Mouse (Mus musculus): ENCODE results near the gene D430041D05Rik.
A peak's percentile ranks its signal among the peaks of the same experiment; 100 is the strongest.

D430041D05Rik gene

GRCm38 (mm10) chr2:104335824-104336223 lies 75.0 kb downstream of the D430041D05Rik start:
- DNase-seq: no peak

- no peak for DNase-seq
Observed at GRCm38 (mm10) chr2:104333952-104334351, 76.9 kb downstream of the D430041D05Rik start.

GRCm38 (mm10) chr2:104332707-104333106 lies 78.1 kb downstream of the D430041D05Rik start:
- no peak for DNase-seq

DNA sequence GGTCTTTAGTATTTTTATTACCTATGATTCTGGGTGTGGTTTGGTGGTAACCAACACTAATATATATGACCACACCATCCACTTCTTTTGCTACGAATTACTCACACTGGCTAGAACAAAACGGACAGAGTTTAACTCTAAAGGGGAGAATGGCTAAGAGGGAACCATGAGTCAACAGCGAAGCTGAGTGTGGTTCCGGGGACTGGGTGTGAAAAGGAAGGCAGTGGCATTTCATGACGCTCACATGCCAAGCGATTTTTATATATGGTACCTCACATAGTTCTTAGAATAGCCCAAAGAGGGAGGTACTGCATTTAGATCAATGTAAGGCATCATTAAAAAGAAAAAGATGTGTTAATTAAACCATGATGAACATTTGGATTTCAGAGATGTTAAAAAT lies 79.6 kb downstream of the D430041D05Rik start:
- no peak for DNase-seq

DNA sequence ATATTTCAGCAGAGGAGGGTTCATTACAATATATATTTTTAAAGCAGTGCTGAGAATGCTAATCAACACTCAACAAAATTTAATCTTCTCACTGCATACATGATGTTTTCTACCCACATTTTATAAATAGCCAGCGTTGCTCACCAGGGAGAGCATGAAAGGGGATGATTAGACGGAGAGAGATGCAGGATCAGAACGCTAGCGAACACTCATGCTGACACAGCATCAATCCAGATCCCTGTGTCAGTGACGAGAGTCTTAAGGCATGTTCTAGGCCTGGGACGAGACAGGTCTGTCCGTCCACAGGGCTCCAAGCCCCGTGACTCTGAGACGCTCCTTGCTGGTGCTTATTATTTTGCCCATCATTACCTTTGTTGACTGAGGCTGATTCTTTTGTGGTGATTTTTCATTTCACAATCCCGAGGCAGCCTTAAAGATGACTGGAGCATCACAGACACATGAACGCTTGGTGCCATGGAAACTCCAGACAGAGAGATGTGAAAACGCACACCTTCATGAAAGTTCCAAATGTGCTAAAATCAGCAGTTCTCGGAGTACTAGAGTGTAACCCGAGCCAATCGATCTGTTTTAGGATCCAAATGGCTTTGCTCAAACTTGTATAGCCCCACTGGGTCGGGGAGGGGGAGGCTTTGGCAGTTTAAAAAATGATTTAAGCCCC lies 83.6 kb downstream of the D430041D05Rik start:
- no peak for DNase-seq

DNA sequence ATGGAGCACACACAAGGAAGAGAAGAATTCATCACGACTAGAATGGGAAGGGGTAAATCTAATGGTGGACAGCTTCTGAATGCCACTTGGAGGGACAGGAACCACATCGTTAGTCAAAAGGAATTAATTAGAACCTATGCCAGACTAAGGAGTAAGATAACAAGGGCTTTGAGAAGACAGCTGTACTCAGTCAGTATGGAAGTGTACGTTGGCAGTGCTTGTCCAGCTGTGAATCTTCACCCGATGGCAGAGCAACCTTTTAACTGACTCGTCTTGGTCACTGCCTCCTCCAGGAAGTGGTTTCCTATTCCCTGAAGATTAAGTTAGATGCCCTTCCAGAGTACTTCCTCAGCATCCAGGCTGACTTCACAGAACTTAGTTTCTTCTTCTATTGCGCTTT lies 87.0 kb downstream of the D430041D05Rik start:
- DNase-seq: no peak

- DNase-seq: no peak
Observed at GRCm38 (mm10) chr2:104323351-104323750, 87.5 kb downstream of the D430041D05Rik start.

DNA sequence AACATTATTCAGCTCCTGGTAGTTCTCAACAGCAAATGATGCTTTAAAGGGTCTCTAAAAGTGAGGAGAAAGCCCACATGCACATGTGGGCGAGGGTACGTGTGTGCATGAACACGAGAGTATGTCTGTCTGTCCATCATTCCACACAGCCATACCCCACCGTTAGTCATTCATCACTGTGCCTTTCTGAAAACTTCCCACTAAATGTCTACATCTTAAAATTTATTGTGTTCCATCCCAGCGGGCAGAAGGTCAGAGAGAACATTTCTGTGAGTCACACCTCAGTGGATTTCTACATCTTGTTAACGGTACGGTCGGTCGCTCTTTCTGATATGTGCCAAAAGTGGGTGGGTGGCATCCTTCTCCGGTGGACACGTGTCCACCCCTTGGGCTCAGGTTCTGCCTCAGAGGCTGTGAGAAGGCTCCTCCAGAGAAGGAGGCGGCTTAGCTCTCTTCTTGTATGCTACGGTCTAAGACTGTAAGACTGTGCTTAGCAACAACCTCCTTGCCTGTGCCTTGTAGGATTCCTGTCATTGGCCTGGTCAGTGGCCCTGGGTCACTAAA lies 90.7 kb downstream of the D430041D05Rik start:
- no peak for DNase-seq

DNA sequence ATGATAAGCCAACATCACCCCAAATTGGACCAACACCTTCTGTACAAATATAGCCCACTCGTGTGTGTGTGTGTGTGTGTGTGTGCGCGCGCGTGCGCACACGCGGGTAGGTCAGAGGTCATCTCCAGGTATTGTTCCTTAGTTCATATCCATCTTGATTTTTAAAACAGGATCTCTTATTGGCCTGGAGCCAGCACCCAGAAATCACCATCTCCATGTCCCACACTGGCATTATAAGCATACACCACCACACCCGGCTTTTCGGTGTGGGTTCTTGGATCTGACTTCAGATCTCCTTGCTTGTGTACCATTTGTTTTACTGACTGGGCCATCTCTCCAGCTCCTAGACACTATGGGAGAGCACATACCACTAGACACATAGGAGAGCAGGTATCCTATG lies 91.4 kb downstream of the D430041D05Rik start:
- DNase-seq: no peak

DNA sequence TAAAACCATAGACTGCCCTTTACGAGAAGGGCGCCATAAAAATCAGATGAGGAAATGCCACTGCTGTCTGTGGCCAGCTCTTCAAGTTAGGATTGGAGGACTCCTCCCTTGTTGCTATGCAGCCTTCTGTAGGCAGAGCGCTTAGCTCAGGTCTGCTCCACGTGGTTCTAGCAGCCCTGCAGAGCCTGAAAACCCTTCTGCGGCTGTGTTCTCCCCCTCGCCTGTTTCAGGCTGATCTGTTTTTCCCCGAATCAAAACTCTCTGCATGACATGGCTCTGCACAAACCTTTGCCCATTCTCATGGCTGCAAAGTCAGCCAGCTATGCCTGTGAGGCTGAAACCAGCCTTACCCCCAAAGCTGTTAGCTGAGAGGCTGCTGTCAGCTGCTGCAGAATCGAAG lies 91.9 kb downstream of the D430041D05Rik start:
- peak; percentile 19 for DNase-seq

DNA sequence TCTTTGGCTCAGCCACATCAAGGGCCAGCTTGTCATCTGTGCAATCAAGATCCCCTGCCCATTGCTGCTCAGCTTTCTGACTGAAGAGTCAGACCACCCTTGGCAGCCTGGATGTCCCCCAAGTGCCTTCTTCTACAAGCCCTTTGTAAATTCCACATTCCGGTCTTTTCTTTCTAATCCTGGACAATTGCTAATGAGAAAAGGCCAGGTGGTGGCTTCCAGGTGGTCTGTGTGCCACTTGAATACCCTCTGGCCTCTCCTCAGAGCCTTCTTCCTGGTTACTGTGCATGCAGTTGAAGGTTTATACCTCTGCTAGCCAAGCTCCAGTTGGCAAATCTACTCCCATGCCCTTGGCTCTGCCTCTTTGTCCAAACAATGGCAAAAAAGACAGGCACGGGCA lies 92.6 kb downstream of the D430041D05Rik start:
- DNase-seq: no peak

- no peak for DNase-seq
Observed at GRCm38 (mm10) chr2:104317631-104318030, 93.2 kb downstream of the D430041D05Rik start.

- no peak for DNase-seq
Observed at GRCm38 (mm10) chr2:104316483-104316882, 94.3 kb downstream of the D430041D05Rik start.

DNA sequence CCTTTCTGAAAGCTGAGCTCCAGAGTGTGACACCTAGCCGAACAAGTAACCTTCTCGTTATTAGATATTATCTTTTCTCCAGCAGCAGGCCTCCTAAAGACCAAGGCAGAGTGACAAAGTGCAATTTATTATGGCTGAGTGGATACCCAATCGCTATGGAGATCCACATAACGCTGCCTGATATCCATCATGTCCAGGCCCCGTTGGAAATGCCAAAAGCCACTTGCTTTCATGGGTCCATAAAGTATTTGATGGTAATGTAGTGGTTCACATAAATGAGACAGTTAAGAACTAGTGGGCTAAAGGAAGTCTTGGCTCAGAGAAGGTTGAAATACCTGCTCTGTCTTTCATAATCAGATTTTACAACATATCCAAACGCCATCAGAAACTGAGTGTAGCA lies 97.6 kb downstream of the D430041D05Rik start:
- no peak for DNase-seq

DNA sequence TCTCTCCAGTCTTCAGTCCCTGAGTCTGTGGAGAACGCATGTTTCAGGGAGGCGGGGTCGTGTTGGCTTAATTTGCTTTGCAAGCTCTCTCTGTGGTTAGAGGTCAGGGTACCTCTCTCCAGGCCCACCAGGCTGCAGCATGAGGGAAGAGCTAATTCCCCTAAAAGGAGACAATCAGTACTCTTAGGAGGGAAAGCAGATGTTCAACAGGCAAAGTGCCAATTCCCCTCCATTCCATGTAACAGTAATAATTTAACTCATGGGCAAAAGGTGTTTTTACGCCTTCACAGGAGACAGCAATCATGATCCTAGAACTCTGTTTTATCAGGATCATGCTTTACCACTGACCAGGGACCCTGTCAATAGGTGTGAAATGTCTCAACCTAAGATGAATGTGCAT lies 103.7 kb downstream of the D430041D05Rik start:
- no peak for DNase-seq

GRCm38 (mm10) chr2:104305722-104306121 lies 105.1 kb downstream of the D430041D05Rik start:
- DNase-seq: no peak

DNA sequence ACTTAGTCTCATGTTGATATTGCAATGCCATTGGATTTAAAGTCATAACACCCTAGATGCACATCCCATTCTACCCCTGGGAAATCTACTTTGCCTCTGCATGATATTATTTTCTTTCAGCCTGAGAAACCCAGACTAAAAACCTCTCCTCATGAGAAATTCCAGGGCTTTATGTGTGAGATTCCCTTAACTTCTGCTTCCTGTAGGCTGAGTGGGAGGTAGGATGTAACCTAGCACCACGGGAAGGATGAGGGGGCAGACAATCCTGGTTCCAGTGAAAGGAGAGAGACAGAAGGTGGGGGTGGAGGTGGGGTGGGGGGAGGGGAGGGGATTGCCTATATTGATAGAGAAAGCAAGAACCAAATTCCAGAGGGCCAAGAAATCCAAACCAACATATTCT lies 110.9 kb downstream of the D430041D05Rik start:
- no peak for DNase-seq

GRCm38 (mm10) chr2:104299160-104299559 lies 111.7 kb downstream of the D430041D05Rik start:
- DNase-seq: peak; percentile 91

DNA sequence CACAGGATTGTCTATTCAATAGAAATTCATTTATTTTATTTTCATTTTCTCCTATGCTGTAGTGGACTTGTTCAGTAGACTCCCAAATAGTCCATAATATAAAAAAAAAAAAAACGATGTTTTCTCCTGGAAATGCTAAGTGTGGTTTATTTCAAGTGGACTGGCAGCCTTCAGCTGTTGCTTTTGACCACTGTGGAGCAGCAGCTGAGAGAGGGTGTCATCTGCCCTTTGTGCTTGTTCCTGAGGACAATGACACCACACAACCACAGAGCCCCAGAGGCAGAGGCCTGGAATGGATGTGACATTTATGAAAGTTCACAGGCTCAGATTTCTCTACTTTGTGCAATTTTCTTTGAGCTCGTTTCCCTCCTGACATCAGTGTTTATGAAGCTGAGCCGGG lies 124.0 kb downstream of the D430041D05Rik start:
- peak; percentile 5 for DNase-seq

GRCm38 (mm10) chr2:104283401-104283955 lies 127.3 kb downstream of the D430041D05Rik start:
- DNase-seq: no peak

DNA sequence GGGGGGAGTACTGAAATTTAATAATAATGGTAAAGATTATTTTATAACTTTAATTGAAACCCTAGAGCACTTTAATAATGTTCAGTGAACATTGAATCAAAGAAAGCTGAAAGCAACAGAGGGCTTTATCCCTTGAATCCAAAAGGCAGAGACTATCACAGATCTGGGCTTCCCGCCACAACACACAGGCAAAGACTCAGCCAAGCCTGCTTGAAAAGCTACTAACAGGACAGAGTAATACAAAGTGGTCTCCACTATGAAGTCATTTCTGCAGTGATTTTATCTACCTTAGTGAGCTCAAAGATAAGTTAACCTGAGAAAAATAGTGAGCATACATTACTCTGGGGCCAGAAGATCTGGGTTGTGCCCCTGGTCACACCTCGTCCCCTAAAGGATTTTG lies 128.0 kb downstream of the D430041D05Rik start:
- no peak for DNase-seq

DNA sequence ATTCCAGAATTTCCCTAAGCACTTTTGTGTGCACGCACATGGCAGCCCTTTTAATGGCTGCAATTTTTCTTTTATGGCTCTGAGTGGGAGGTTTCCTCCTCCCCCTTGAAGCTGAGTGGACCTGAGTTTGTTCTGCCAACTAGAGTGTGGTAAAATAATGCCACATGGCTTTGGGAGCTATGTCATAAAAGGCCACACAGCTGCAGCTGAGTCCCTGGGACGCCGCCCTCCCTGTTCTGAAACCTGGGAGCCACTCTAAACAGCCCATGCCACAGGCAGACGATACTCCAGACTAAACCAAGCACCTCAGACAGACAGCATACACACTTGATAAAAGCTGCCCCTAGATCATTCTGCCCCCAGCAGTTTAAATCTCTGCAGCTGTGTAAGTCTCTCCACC lies 143.8 kb downstream of the D430041D05Rik start:
- DNase-seq: no peak

GRCm38 (mm10) chr2:104261741-104262067 lies 149.1 kb downstream of the D430041D05Rik start:
- no peak for DNase-seq

DNA sequence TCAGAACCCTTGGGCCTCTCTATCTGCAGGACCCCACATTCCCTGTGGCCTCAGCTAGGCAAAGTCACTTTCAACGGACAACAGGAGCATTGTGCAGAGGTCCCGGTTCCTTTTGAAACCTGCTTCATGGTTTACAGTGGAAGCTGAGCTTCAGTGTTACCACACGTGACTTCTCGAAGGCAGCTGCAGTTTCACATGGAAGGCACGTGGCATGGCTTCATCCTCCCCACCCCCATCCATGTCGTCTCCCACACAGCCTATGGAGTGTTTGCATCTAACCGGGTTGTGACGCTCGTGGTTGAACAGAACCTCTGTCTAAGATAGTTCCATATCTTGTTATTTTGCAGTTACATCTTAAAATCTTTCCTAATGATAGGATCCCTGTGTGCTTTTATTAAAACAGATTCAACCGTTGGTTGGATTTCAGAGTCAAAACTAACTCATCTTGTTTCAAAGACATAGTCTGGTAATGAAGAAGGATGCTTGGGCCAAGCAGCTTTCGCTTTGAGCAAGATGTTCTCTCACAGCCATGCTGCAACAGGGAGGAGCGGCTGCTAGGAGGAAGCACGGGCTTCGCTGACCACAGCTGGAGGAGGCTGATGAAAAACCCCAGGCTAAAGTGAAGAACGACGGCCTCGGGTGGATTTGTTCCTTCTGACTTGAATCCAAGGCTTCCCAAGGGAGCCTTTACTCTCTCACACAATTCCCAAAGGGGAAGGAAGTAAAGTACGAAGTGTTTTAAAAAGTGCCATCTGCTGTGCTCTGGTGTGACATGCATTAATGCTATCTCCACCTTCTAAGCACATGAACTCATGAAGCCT lies 149.7 kb downstream of the D430041D05Rik start:
- DNase-seq: peak; percentile 56

Measured in kidney, postnatal 10 days (tissue).